18 mouse cellular contexts compared by ENCODE assay signal in genomic region chr19:36222198-36222597, GRCm38 (mm10).
"Had no signal": no experiment of that assay in that cellular context is flagged by ENCODE, and none has a peak within 500 bp of the region (broad histone marks: within the 10 kb centered on the region; RNA-seq: fewer than 3 reads in every experiment).

No protein-coding gene starts in this region.

- H3K4me1 ChIP-seq: limb, embryonic 12.5 days; liver, embryonic 13.5 days; midbrain, embryonic 10.5 days; neural tube, embryonic 12.5 days; stomach, embryonic 15.5 days had no signal

- H3K4me2 ChIP-seq: limb, embryonic 12.5 days; liver, embryonic 13.5 days; neural tube, embryonic 12.5 days; stomach, embryonic 15.5 days had no signal

- H3K9ac ChIP-seq: limb, embryonic 12.5 days; liver, embryonic 13.5 days; neural tube, embryonic 12.5 days; stomach, embryonic 15.5 days had no signal

- H3K36me3 ChIP-seq: limb, embryonic 12.5 days; liver, embryonic 13.5 days; midbrain, embryonic 10.5 days; neural tube, embryonic 12.5 days; stomach, embryonic 15.5 days had no signal

- DNase-seq: kidney, adult 2 months; kidney, postnatal 36 days; layer of hippocampus, adult 9-11 months; layer of hippocampus, postnatal 36 days; liver; liver, embryonic 13.5 days; lung, adult 18-20 months; midbrain, embryonic 14.5 days; retina, postnatal 1 day; right cerebral cortex, postnatal 4 days; thymus, adult 2 months; thymus, postnatal 25 days had no signal

- ATAC-seq: intestine, embryonic 16.5 days had no signal

- H3K4me3 ChIP-seq: limb, embryonic 12.5 days; liver, embryonic 13.5 days; midbrain, embryonic 10.5 days; neural tube, embryonic 12.5 days; stomach, embryonic 15.5 days had no signal

- H3K27ac ChIP-seq: kidney, postnatal 0 days; limb, embryonic 12.5 days; liver, embryonic 13.5 days; midbrain, embryonic 10.5 days; neural tube, embryonic 12.5 days; stomach, embryonic 15.5 days had no signal

- H3K27me3 ChIP-seq: limb, embryonic 12.5 days; liver, embryonic 13.5 days; neural tube, embryonic 12.5 days; stomach, embryonic 15.5 days had no signal

- H3K9me3 ChIP-seq: limb, embryonic 12.5 days; liver, embryonic 13.5 days; midbrain, embryonic 10.5 days; neural tube, embryonic 12.5 days; stomach, embryonic 15.5 days had no signal
